Mouse (Mus musculus) liver, embryonic 14.5 days (tissue): ENCODE measurements around the gene Ctxn1.

Experiments
- CTCF ChIP-seq: IDR thresholded peaks from 2 replicates; pipeline ENCODE4 v1.5.1; 2016; ENCODE audit warnings: antibody characterized with exemption, low read depth, control low read depth
- EP300 ChIP-seq: IDR thresholded peaks from 2 replicates; pipeline ENCODE4 v1.6.1; 2016; ENCODE audit warnings: antibody characterized with exemption, low read depth

- no peak for TF ChIP-seq CTCF
- TF ChIP-seq EP300: no peak
Observed at GRCm38 (mm10) chr8:4227919-4228318, 31.2 kb downstream of the Ctxn1 start.
